ENCODE assay signal across 10 mouse cellular contexts in the genomic region with DNA sequence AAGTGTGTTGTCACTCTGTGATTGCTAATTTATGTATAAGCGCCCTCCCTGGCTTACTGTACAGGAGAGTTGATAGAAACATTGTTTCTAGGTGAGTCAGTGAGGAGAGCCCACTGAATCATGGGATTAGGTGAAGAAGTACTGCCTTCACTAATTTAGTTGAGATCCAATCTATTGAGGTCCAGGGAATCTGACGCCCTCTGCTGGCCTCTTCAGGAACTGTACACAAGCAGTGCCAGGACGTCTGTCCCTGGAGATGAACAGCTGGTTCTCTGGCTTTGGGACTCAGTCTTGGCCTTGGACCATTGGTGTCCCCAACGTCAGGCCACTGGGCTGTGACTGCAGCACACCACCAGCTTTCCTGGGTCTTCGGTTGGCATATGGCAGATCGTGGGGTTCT. TPM values are rescaled to one million over a fixed set of nuclear protein-coding genes. Genes with fewer than 3 reads are reported as not detected.
A peak's percentile ranks its signal among the peaks of the same experiment; 100 is the strongest.
DNase-seq lines count a peak whose midpoint lies in the region; ATAC-seq lines count a peak whose summit lies in the region.
"Had no signal": no experiment of that assay in that cellular context is flagged by ENCODE, and none has a peak within 500 bp of the region (broad histone marks: within the 10 kb centered on the region; RNA-seq: fewer than 3 reads in every experiment).

No protein-coding gene starts in this region.

- DNase-seq in kidney, postnatal 10 days: peak; percentile 34
- DNase-seq in kidney, adult 11 months: no peak
- peak; percentile 27 to 41 for DNase-seq in CD8-positive naive resting alpha-beta T cell, adult 2 months (ENCODE audit: low read depth in 2 of 2, low spot score in 2 of 2)
- DNase-seq in adrenal gland, adult 2 months: peak; percentile 44
- DNase-seq in left cerebral cortex, postnatal 25 days (ENCODE audit: low spot score in 2 of 2): no peak
- DNase-seq: cerebellum, adult 9-10 months had no signal

- intact Hi-C loops in left cerebral cortex, postnatal 25 days (cut with DNase I): no loop called here

- H3K4me3 ChIP-seq in hindbrain, embryonic 12.5 days: no peak overlapping the region
- H3K4me3 ChIP-seq: neural tube, embryonic 15.5 days had no signal

- no peak overlapping the region for H3K9ac ChIP-seq in hindbrain, embryonic 12.5 days
- H3K9ac ChIP-seq: neural tube, embryonic 15.5 days had no signal

- no peak overlapping the region for H3K27ac ChIP-seq in hindbrain, embryonic 12.5 days
- H3K27ac ChIP-seq: neural tube, embryonic 15.5 days had no signal

- peaks cover 7% of the 10 kb centered on the region; the same call in 1 of the 2 replicates for H3K27me3 ChIP-seq in hindbrain, embryonic 12.5 days
- H3K27me3 ChIP-seq: neural tube, embryonic 15.5 days had no signal

- WGBS in hindbrain, embryonic 12.5 days: 61% methylated on average over 6 of the region's 6 CpGs

- peak; percentile 32 for ATAC-seq in megakaryocyte progenitor cell, adult 5-6 weeks (replicated peaks; ENCODE audit: poor library complexity)
- no peak for ATAC-seq in monocyte, adult 5-6 weeks (replicated peaks; ENCODE audit: insufficient number of reproducible peaks, low FRiP score, low TSS enrichment, poor library complexity, severe bottlenecking)
- no peak for ATAC-seq in hindbrain, embryonic 12.5 days (ENCODE audit: low FRiP score)

- no peaks in the 10 kb centered on the region for H3K9me3 ChIP-seq in hindbrain, embryonic 12.5 days (replicated peaks)
- H3K9me3 ChIP-seq: neural tube, embryonic 15.5 days had no signal

- peaks cover 26% of the 10 kb centered on the region for H3K4me1 ChIP-seq in hindbrain, embryonic 12.5 days

- H3K4me2 ChIP-seq in hindbrain, embryonic 12.5 days (replicated peaks): no peak overlapping the region
- H3K4me2 ChIP-seq: neural tube, embryonic 15.5 days had no signal

- H3K36me3 ChIP-seq in hindbrain, embryonic 12.5 days: no peaks in the 10 kb centered on the region
- H3K36me3 ChIP-seq: neural tube, embryonic 15.5 days had no signal

RNA-seq across cellular contexts. Expression of a gene that starts 2.7 kb away (rescaled TPM):
- total RNA-seq in adrenal gland, adult 2 months (2021): 10 to 100 TPM; 22.8 to 27.0 TPM
- 9.0 and 9.1 TPM in 2 replicates for polyA plus RNA-seq in adrenal gland, adult 2 months (2012; rRNA removed)
- total RNA-seq in megakaryocyte progenitor cell, adult 5-6 weeks (2015): 426 and 442 TPM in 2 replicates
- total RNA-seq in megakaryocyte progenitor cell, adult 5-6 weeks (2017): 320 and 453 TPM in 2 replicates
- total RNA-seq in monocyte, adult 5-6 weeks (2017): 440 to 1,079 TPM (median 1,051 TPM) in 3 replicates
- polyA plus RNA-seq in hindbrain, embryonic 12.5 days (2016; fragmentation: Nextera tagmentation; extraction: Ambion mirVana): 5.9 and 7.1 TPM in 2 replicates
- 10 to 100 TPM in 1 of 2 experiments, 1 to 10 TPM in 1; 6.5 to 13.3 TPM for total RNA-seq in left cerebral cortex, postnatal 25 days (2021)

Comparison
In these comparisons a context has a peak if more than half of its experiments do, and no peak if none do; other contexts are left out.
1. DNase-seq: peak in kidney, postnatal 10 days (single experiment), CD8-positive naive resting alpha-beta T cell, adult 2 months (2 of 2) and adrenal gland, adult 2 months (single experiment); none in kidney, adult 11 months (single experiment) and left cerebral cortex, postnatal 25 days (0 of 2).
2. RNA of a gene that starts 2.7 kb away (total RNA-seq): 440 to 1,079 TPM in monocyte, adult 5-6 weeks and 320 to 453 TPM in megakaryocyte progenitor cell, adult 5-6 weeks; 22.8 to 27.0 TPM in adrenal gland, adult 2 months and 6.5 to 13.3 TPM in left cerebral cortex, postnatal 25 days; every median in the first group is over 10 times any median in the second.